Mouse (Mus musculus): ENCODE measurements around the gene Tarbp1. TPM values are rescaled to one million over a fixed set of nuclear protein-coding genes. Genes with fewer than 3 reads are reported as not detected.

Gene Tarbp1
- polyA plus RNA-seq, 1 experiment from 2014 or later, result 2.2 TPM

Other genes starting within 250 kb of the Tarbp1 start
- gene Slc35f3, start 176.5 kb downstream of the Tarbp1 start, polyA plus RNA-seq (2014; fragmentation: Nextera tagmentation; extraction: Ambion mirVana), result not detected in 2 replicates
- gene Coa6, start 52.5 kb downstream of the Tarbp1 start, polyA plus RNA-seq (2014; fragmentation: Nextera tagmentation; extraction: Ambion mirVana), result 50.1 and 51.5 TPM in 2 replicates
- 4.4 and 4.5 TPM in 2 replicates for gene Irf2bp2, start 118.9 kb upstream of the Tarbp1 start, polyA plus RNA-seq (2014; fragmentation: Nextera tagmentation; extraction: Ambion mirVana)